Mouse (Mus musculus) cortical plate, adult 2 months (tissue): ENCODE measurements around the gene Psmb11.

Experiments
- CTCF ChIP-seq: fragments of 200-500 bp; IDR thresholded peaks from 2 replicates; pipeline ENCODE4 v1.5.1; 2011; ENCODE audit warnings: mild to moderate bottlenecking, control low read depth, low read length; ENCODE audit not compliant: insufficient read depth; ENCODE audit errors: extremely low read depth
- POLR2A ChIP-seq: fragments of 200-500 bp; IDR thresholded peaks from 2 replicates; pipeline ENCODE4 v1.6.1; 2011; ENCODE audit warnings: mild to moderate bottlenecking, low read length, control low read depth; ENCODE audit not compliant: insufficient read depth; ENCODE audit errors: extremely low read depth

DNA sequence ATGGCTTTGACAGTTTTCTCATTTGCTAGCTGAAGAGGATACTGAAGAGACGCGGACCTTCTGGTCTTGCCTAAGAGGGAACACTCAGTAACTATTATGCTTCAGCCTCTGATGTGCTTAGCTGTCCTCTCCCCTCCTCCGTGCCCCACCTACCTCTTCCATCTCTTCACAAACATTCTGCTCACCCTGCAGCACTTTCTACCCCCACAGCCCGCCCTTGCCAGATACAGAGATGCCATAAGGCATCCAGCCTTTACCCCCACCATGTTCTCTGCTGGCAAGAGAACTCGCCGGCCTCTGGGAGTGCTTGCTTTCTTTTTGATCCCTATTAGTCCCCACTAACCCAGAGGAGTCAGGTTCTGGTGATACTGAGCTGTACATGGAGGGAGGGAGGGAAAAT, 10.6 kb upstream of the Psmb11 start:
- no peak for TF ChIP-seq CTCF
- no peak for TF ChIP-seq POLR2A
